25 mouse cellular contexts compared by ENCODE assay signal in genomic region chr2:137814945-137815344, GRCm38 (mm10).
A peak's percentile ranks its signal among the peaks of the same experiment; 100 is the strongest.
DNase-seq lines count a peak whose midpoint lies in the region; ATAC-seq lines count a peak whose summit lies in the region.
"Had no signal": no experiment of that assay in that cellular context is flagged by ENCODE, and none has a peak within 500 bp of the region (broad histone marks: within the 10 kb centered on the region; RNA-seq: fewer than 3 reads in every experiment).

No protein-coding gene starts in this region.

- H3K4me3 ChIP-seq in embryonic facial prominence, embryonic 15.5 days (replicated peaks) = no peak overlapping the region
- no peak overlapping the region for H3K4me3 ChIP-seq in embryonic facial prominence, embryonic 10.5 days
- H3K4me3 ChIP-seq: embryonic facial prominence, embryonic 13.5 days; erythroblast, embryonic 14.5 days; forebrain, embryonic 12.5 days had no signal

- H3K9ac ChIP-seq in embryonic facial prominence, embryonic 15.5 days = no peak overlapping the region
- H3K9ac ChIP-seq: embryonic facial prominence, embryonic 13.5 days; forebrain, embryonic 12.5 days had no signal

- no peak overlapping the region for H3K4me2 ChIP-seq in embryonic facial prominence, embryonic 15.5 days (replicated peaks)
- H3K4me2 ChIP-seq: embryonic facial prominence, embryonic 13.5 days; forebrain, embryonic 12.5 days had no signal

- DNase-seq in embryonic facial prominence, embryonic 10.5 days (ENCODE audit: low spot score) = no peak
- no peak for DNase-seq in lung, postnatal 25 days (ENCODE audit: low spot score)
- DNase-seq in heart, postnatal 14 days = no peak
- DNase-seq: adrenal gland, adult 8-10 months; adrenal gland, postnatal 14 days; adrenal gland, postnatal 36 days; B cell, adult 2 months; cerebellum, adult 11-12 months; cerebellum, adult 2 months; cerebellum, adult 9-10 months; cerebellum, postnatal 10 days; cerebellum, postnatal 25 days had no signal

- intact Hi-C loops in heart, postnatal 14 days (cut with DNase I) = no loop called here

- H3K36me3 ChIP-seq in embryonic facial prominence, embryonic 15.5 days = no peaks in the 10 kb centered on the region
- H3K36me3 ChIP-seq in embryonic facial prominence, embryonic 10.5 days (replicated peaks) = no peaks in the 10 kb centered on the region
- H3K36me3 ChIP-seq: embryonic facial prominence, embryonic 13.5 days; forebrain, embryonic 12.5 days; G1E had no signal

- 79% methylated on average over 1 of the region's 1 CpGs for WGBS in embryonic facial prominence, embryonic 15.5 days
- WGBS in embryonic facial prominence, embryonic 10.5 days = 92% methylated on average over 1 of the region's 1 CpGs

- no peak for ATAC-seq in embryonic facial prominence, embryonic 15.5 days (ENCODE audit: insufficient number of reproducible peaks, low FRiP score, low TSS enrichment, low read depth)
- peak; percentile 73 for ATAC-seq in granulocyte monocyte progenitor cell, adult 5-6 weeks (replicated peaks; ENCODE audit: poor library complexity, severe bottlenecking)
- peak; percentile 50; the same call in 1 of the 2 replicates for ATAC-seq in megakaryocyte progenitor cell, adult 5-6 weeks (replicated peaks; ENCODE audit: poor library complexity)
- ATAC-seq: activated CD4-positive, CD25-positive, alpha-beta regulatory T cell, adult 4 months; CD4-positive, CD25-positive, alpha-beta regulatory T cell, adult 4 months; forebrain, embryonic 14.5 days; forebrain, embryonic 16.5 days; Patski had no signal

- no peaks in the 10 kb centered on the region for H3K4me1 ChIP-seq in embryonic facial prominence, embryonic 15.5 days
- H3K4me1 ChIP-seq in embryonic facial prominence, embryonic 10.5 days = no peaks in the 10 kb centered on the region
- H3K4me1 ChIP-seq: embryonic facial prominence, embryonic 13.5 days; forebrain, embryonic 12.5 days had no signal

- no peaks in the 10 kb centered on the region for H3K27me3 ChIP-seq in embryonic facial prominence, embryonic 15.5 days
- no peaks in the 10 kb centered on the region for H3K27me3 ChIP-seq in embryonic facial prominence, embryonic 10.5 days (replicated peaks; ENCODE audit: low read depth, poor library complexity, severe bottlenecking)
- H3K27me3 ChIP-seq: CH12.LX; embryonic facial prominence, embryonic 13.5 days; Patski had no signal

- no peaks in the 10 kb centered on the region for H3K9me3 ChIP-seq in embryonic facial prominence, embryonic 15.5 days (replicated peaks)
- no peaks in the 10 kb centered on the region for H3K9me3 ChIP-seq in embryonic facial prominence, embryonic 10.5 days
- H3K9me3 ChIP-seq: embryonic facial prominence, embryonic 13.5 days; forebrain, embryonic 12.5 days had no signal

- H3K27ac ChIP-seq in embryonic facial prominence, embryonic 15.5 days (replicated peaks) = 0 out of 2 replicates have a peak overlapping the region, but pooled peaks have one; percentile 2
- no peak overlapping the region for H3K27ac ChIP-seq in embryonic facial prominence, embryonic 10.5 days (replicated peaks)
- H3K27ac ChIP-seq: embryonic facial prominence, embryonic 13.5 days; forebrain, embryonic 12.5 days had no signal
